Comparison of ENCODE assay signal across 21 mouse cellular contexts in the genomic region with DNA sequence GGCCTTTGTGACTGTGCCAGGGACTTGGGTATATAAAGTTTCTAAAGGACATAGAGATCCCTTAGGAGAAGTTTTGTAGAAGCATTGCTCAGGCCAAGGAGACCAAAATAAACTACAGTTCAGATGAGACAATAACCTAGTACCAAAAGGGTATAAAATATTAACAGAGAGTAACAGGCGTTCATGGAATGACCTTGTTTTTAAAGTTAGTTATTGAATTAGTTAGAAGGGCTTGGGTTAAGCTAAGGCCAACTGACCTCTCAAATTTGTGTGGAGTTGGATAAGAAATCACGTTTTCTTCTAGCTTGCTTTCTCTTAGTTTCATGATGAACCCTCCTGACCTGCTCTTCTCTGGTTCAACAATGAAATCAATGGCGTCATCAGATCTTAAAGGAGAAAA.
DNase-seq lines count a peak whose midpoint lies in the region; ATAC-seq and TF ChIP-seq lines count a peak whose summit lies in the region.
"Had no signal": no experiment of that assay in that cellular context is flagged by ENCODE, and none has a peak within 500 bp of the region (broad histone marks: within the 10 kb centered on the region; RNA-seq: fewer than 3 reads in every experiment).

No protein-coding gene starts in this region.

- H3K27me3 ChIP-seq in kidney, adult 2 months (replicated peaks; ENCODE audit: control insufficient read depth, insufficient read depth, low read length), result no peaks in the 10 kb centered on the region
- peaks cover 3% of the 10 kb centered on the region; the same call in 1 of the 2 replicates for H3K27me3 ChIP-seq in kidney, embryonic 15.5 days
- no peaks in the 10 kb centered on the region for H3K27me3 ChIP-seq in liver, adult 2 months (ENCODE audit: control insufficient read depth, insufficient read depth, low read length)
- H3K27me3 ChIP-seq in liver, embryonic 12.5 days (replicated peaks), result no peaks in the 10 kb centered on the region
- H3K27me3 ChIP-seq: CH12.LX, Patski had no signal

- no peak overlapping the region for H3K9ac ChIP-seq in kidney, embryonic 15.5 days
- H3K9ac ChIP-seq in liver, adult 2 months (ENCODE audit: low read depth, low read length), result no peak overlapping the region
- no peak overlapping the region for H3K9ac ChIP-seq in liver, embryonic 12.5 days

- WGBS in kidney, adult 2 months, result 45% methylated on average over 3 of the region's 3 CpGs
- 67% methylated on average over 3 of the region's 3 CpGs for WGBS in kidney, embryonic 15.5 days
- WGBS in liver, adult 2 months, result 37% methylated on average over 3 of the region's 3 CpGs
- 60% methylated on average over 3 of the region's 3 CpGs for WGBS in liver, embryonic 12.5 days (ENCODE audit: insufficient replicate concordance)

- no peaks in the 10 kb centered on the region for H3K36me3 ChIP-seq in kidney, adult 2 months (ENCODE audit: control insufficient read depth, insufficient read depth, low read length)
- H3K36me3 ChIP-seq in kidney, embryonic 15.5 days, result no peaks in the 10 kb centered on the region
- no peaks in the 10 kb centered on the region for H3K36me3 ChIP-seq in liver, adult 2 months (ENCODE audit: control insufficient read depth, insufficient read depth, low read length)
- H3K36me3 ChIP-seq in liver, embryonic 12.5 days, result no peaks in the 10 kb centered on the region
- H3K36me3 ChIP-seq: G1E had no signal

- no peak for TF ChIP-seq POLR2A in kidney, adult 2 months (IDR thresholded peaks at IDR 0.05; ENCODE audit: low read depth, low read length)
- TF ChIP-seq POLR2A in liver, adult 2 months (IDR thresholded peaks at IDR 0.05; ENCODE audit: extremely low read depth, insufficient read depth, low read length), result no peak

- H3K27ac ChIP-seq in kidney, adult 2 months (ENCODE audit: insufficient read depth, low read depth, low read length), result no peak overlapping the region
- H3K27ac ChIP-seq in kidney, embryonic 15.5 days, result no peak overlapping the region
- H3K27ac ChIP-seq in liver, adult 2 months (replicated peaks; ENCODE audit: insufficient read depth, low read depth, low read length), result no peak overlapping the region
- no peak overlapping the region for H3K27ac ChIP-seq in liver, embryonic 12.5 days

- ATAC-seq in kidney, embryonic 15.5 days (replicated peaks; ENCODE audit: low FRiP score), result no peak
- ATAC-seq in liver, embryonic 12.5 days, result no peak
- ATAC-seq: activated CD4-positive, CD25-positive, alpha-beta regulatory T cell, adult 4 months; CD4-positive, CD25-positive, alpha-beta regulatory T cell, adult 4 months; Patski had no signal

- no peak overlapping the region for H3K4me3 ChIP-seq in kidney, adult 2 months (ENCODE audit: insufficient read depth, low read depth, low read length)
- H3K4me3 ChIP-seq in kidney, embryonic 15.5 days (replicated peaks), result no peak overlapping the region
- no peak overlapping the region for H3K4me3 ChIP-seq in liver, adult 2 months (ENCODE audit: insufficient read depth, low read depth, low read length)
- no peak overlapping the region for H3K4me3 ChIP-seq in liver, embryonic 12.5 days

- no peaks in the 10 kb centered on the region for H3K79me2 ChIP-seq in liver, adult 2 months (ENCODE audit: control insufficient read depth, insufficient read depth, low read length)

- peak; percentile 59 for DNase-seq in kidney, adult 2 months
- DNase-seq in kidney, adult 9 months, result peak; percentile 59
- no peak for DNase-seq in kidney, postnatal 36 days
- DNase-seq in liver, adult 2 months (ENCODE audit: extremely low read depth, low read depth, low spot score), result peak; percentile 30
- DNase-seq: adrenal gland, adult 2 months; adrenal gland, adult 8-10 months; adrenal gland, postnatal 10 days; adrenal gland, postnatal 14 days; adrenal gland, postnatal 25 days; adrenal gland, postnatal 36 days; B cell, adult 2 months; cerebellum, adult 11 months; cerebellum, adult 11-12 months; cerebellum, adult 18-20 months had no signal

- H3K4me1 ChIP-seq in kidney, adult 2 months (ENCODE audit: control insufficient read depth, insufficient read depth, low read length), result no peaks in the 10 kb centered on the region
- no peaks in the 10 kb centered on the region for H3K4me1 ChIP-seq in kidney, embryonic 15.5 days
- peaks cover 4% of the 10 kb centered on the region; the same call in 1 of the 2 replicates for H3K4me1 ChIP-seq in liver, adult 2 months (ENCODE audit: control insufficient read depth, insufficient read depth, low read length)
- peaks cover 14% of the 10 kb centered on the region for H3K4me1 ChIP-seq in liver, embryonic 12.5 days

- no peak for TF ChIP-seq CTCF in kidney, adult 2 months (conservative IDR thresholded peaks at IDR 0.05; ENCODE audit: insufficient read depth, insufficient read length, low read depth, low read length)
- no peak for TF ChIP-seq CTCF in liver, adult 2 months (IDR thresholded peaks at IDR 0.05; ENCODE audit: low read depth, low read length)

- no peak overlapping the region for H3K4me2 ChIP-seq in kidney, embryonic 15.5 days
- H3K4me2 ChIP-seq in liver, embryonic 12.5 days, result no peak overlapping the region

- H3K9me3 ChIP-seq in kidney, embryonic 15.5 days (replicated peaks), result no peaks in the 10 kb centered on the region
- no peaks in the 10 kb centered on the region for H3K9me3 ChIP-seq in liver, embryonic 12.5 days (replicated peaks)
- H3K9me3 ChIP-seq: G1E had no signal

Comparison
In these comparisons a context has a peak if more than half of its experiments do, and no peak if none do; other contexts are left out.
1. DNase-seq: peak in kidney, adult 2 months (single experiment), kidney, adult 9 months (single experiment) and liver, adult 2 months (single experiment); none in kidney, postnatal 36 days (0 of 2).